Mouse (Mus musculus) bone marrow macrophage, adult 2 months (primary cell): ENCODE data around the gene Cdkn2d.

Source experiments
- CTCF ChIP-seq: IDR thresholded peaks from 2 replicates; pipeline ENCODE4 v1.5.1; 2012; ENCODE audit warnings: low read depth, mild to moderate bottlenecking, low read length, moderate library complexity
- POLR2A ChIP-seq: IDR thresholded peaks from 2 replicates; pipeline ENCODE4 v1.6.1; 2012; ENCODE audit warnings: mild to moderate bottlenecking, low read depth, low read length, borderline replicate concordance

GRCm38 (mm10) chr9:21315421-21315820 is 24.2 kb upstream of the Cdkn2d start:
- TF ChIP-seq CTCF: no peak
- no peak for TF ChIP-seq POLR2A
